Mouse (Mus musculus) E14TG2a.4 (cell line): ENCODE measurements at regions not wholly inside any gene's neighbourhood (a gene's known extent, or its start where the extent isn't known, plus 50 kb on each side); places are given as distances from the start of the nearest gene placed in this dataset.

ENCODE experiments used
- CTCF ChIP-seq: conservative IDR thresholded peaks from 2 replicates; pipeline ENCODE4 v1.5.1; 2014; ENCODE audit warnings: low read length
- POU5F1 ChIP-seq: IDR thresholded peaks from 2 replicates; pipeline ENCODE4 v1.6.1; 2014; ENCODE audit warnings: low read length, borderline replicate concordance

DNA sequence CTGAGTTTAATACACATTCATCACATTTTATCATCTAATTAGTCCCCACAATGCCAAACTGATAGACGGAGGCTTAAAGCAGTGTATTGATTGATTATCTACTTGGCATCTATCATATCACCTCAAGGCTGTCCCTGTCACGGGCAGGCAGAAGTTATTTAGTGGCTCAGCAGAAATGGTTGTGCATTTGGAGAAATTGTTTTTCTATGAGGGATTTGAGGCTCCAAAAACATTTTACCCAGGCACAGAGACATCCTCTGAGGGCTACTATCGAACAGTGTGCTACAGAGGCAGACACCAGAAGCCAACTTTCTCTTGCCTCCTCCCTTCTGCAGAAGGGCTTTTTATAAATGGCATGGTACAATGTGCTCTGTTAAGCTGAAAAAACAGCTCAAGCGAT lies 230.8 kb upstream of the Zkscan2 start:
- TF ChIP-seq CTCF (no peak), POU5F1 (no peak)
